Mouse (Mus musculus) midbrain, embryonic 13.5 days (tissue): ENCODE data around the gene Hmmr. TPM values are rescaled to one million over a fixed set of nuclear protein-coding genes. Genes with fewer than 3 reads are reported as not detected.
A peak's percentile ranks its signal among the peaks of the same experiment; 100 is the strongest.

ENCODE experiments used
- ATAC-seq: fragments of 200-750 bp; cut with Nextera tagmentation; 2 replicates; pipeline ENCODE4 v1.8.0; 2017; ENCODE audit warnings: mild to moderate bottlenecking, moderate TSS enrichment, moderate library complexity
- H3K27ac ChIP-seq: fragments of 300-500 bp; sonication (generic); 2 replicates; pipeline ENCODE4 v1.5.1; 2015; ENCODE audit warnings: inconsistent platforms, mild to moderate bottlenecking, moderate library complexity
- H3K27me3 ChIP-seq: fragments of 300-500 bp; sonication (generic); 2 replicates; pipeline ENCODE4 v1.6.1; 2015; ENCODE audit warnings: mild to moderate bottlenecking, inconsistent platforms
- H3K36me3 ChIP-seq: fragments of 300-500 bp; sonication (generic); 2 replicates; pipeline ENCODE4 v1.6.1; 2015; ENCODE audit warnings: mild to moderate bottlenecking, inconsistent platforms
- H3K4me1 ChIP-seq: fragments of 300-500 bp; sonication (generic); replicated peaks from 2 replicates; pipeline ENCODE4 v1.6.1; 2015; ENCODE audit warnings: inconsistent platforms
- H3K4me2 ChIP-seq: fragments of 300-500 bp; sonication (generic); replicated peaks from 2 replicates; pipeline ENCODE4 v1.6.1; 2015; ENCODE audit warnings: moderate library complexity, mild to moderate bottlenecking, inconsistent platforms
- H3K4me3 ChIP-seq: fragments of 300-500 bp; sonication (generic); replicated peaks from 2 replicates; pipeline ENCODE4 v1.5.1; 2015; ENCODE audit warnings: mild to moderate bottlenecking, inconsistent platforms
- H3K9ac ChIP-seq: fragments of 300-500 bp; sonication (generic); replicated peaks from 2 replicates; pipeline ENCODE4 v1.6.1; 2015; ENCODE audit warnings: mild to moderate bottlenecking, inconsistent platforms
- H3K9me3 ChIP-seq: fragments of 300-500 bp; sonication (generic); 2 replicates; pipeline ENCODE4 v1.6.1; 2016; ENCODE audit warnings: mild to moderate bottlenecking, inconsistent platforms
- WGBS: fragments of 180-500 bp; shearing (Covaris S2); methylation state at CpG from one replicate; pipeline ENCODE4 v1.1.7; 2015; 5-methylcytosine and 5-hydroxymethylcytosine counted together
- polyA plus RNA-seq: library from polyadenylated mRNA; unstranded; fragments of >200 nt; fragmentation: Nextera tagmentation; extraction: Ambion mirVana; gene quantifications from 2 replicates; pipeline ENCODE4 v1.2.1, GENCODE M21; 2015

Gene Hmmr
- polyA plus RNA-seq, 1 experiment from 2014 or later, result 19.2 TPM

GRCm38 (mm10) chr11:40693366-40693951, 39.8 kb downstream of the Hmmr start:
- Histone ChIP-seq H3K9ac (peak overlapping the region; percentile 84), H3K36me3 (no peaks in the 10 kb centered on the region), H3K9me3 (no peaks in the 10 kb centered on the region), H3K4me1 (peaks cover 40% of the 10 kb centered on the region), H3K27me3 (no peaks in the 10 kb centered on the region), H3K4me2 (peak overlapping the region; percentile 98), H3K4me3 (peak overlapping the region; percentile 89), H3K27ac (peak overlapping the region; percentile 88)
- WGBS, result under 1% methylated on average over 16 of the region's 16 CpGs
- no peak for ATAC-seq

GRCm38 (mm10) chr11:40692511-40693365, 40.5 kb downstream of the Hmmr start:
- Histone ChIP-seq H3K4me1 (peaks cover 40% of the 10 kb centered on the region), H3K4me3 (peak overlapping the region; percentile 89), H3K27ac (peak overlapping the region; percentile 88), H3K9ac (peak overlapping the region; percentile 84), H3K9me3 (no peaks in the 10 kb centered on the region), H3K27me3 (no peaks in the 10 kb centered on the region), H3K36me3 (no peaks in the 10 kb centered on the region), H3K4me2 (peak overlapping the region; percentile 98)
- ATAC-seq, result peak; percentile 97
- under 1% methylated on average over 36 of the region's 36 CpGs for WGBS

GRCm38 (mm10) chr11:40692101-40692509, 41.1 kb downstream of the Hmmr start:
- Histone ChIP-seq H3K4me1 (peaks cover 40% of the 10 kb centered on the region), H3K36me3 (peaks cover 4% of the 10 kb centered on the region), H3K27ac (peak overlapping the region; percentile 63), H3K9ac (peak overlapping the region; percentile 84), H3K9me3 (no peaks in the 10 kb centered on the region), H3K4me3 (peak overlapping the region; percentile 89), H3K4me2 (peak overlapping the region; percentile 98), H3K27me3 (no peaks in the 10 kb centered on the region)
- ATAC-seq, result peak; percentile 80
- WGBS, result under 1% methylated on average over 28 of the region's 28 CpGs

- H3K4me2 ChIP-seq, result peak overlapping the region; percentile 98
- peaks cover 15% of the 10 kb centered on the region for H3K36me3 ChIP-seq
- peaks cover 40% of the 10 kb centered on the region for H3K4me1 ChIP-seq
- H3K27me3 ChIP-seq, result no peaks in the 10 kb centered on the region
- 85% methylated on average over 5 of the region's 5 CpGs for WGBS
- ATAC-seq, result no peak
- 0 out of 2 replicates have a peak overlapping the region, but pooled peaks have one; percentile 89 for H3K4me3 ChIP-seq
- peak overlapping the region; percentile 84; the same call in 1 of the 2 replicates for H3K9ac ChIP-seq
- no peak overlapping the region for H3K27ac ChIP-seq
- H3K9me3 ChIP-seq, result no peaks in the 10 kb centered on the region
Observed at GRCm38 (mm10) chr11:40690444-40691127, 42.6 kb downstream of the Hmmr start.

GRCm38 (mm10) chr11:40683295-40683694, 49.9 kb downstream of the Hmmr start:
- no peaks in the 10 kb centered on the region for H3K27me3 ChIP-seq
- no peak overlapping the region for H3K9ac ChIP-seq
- ATAC-seq, result no peak
- peaks cover 76% of the 10 kb centered on the region for H3K36me3 ChIP-seq
- no peak overlapping the region for H3K27ac ChIP-seq
- 70% methylated on average over 3 of the region's 3 CpGs for WGBS
- H3K9me3 ChIP-seq, result no peaks in the 10 kb centered on the region
- H3K4me3 ChIP-seq, result no peak overlapping the region
- H3K4me2 ChIP-seq, result no peak overlapping the region
- no peaks in the 10 kb centered on the region for H3K4me1 ChIP-seq

- 97% methylated on average over 3 of the region's 3 CpGs for WGBS
- Histone ChIP-seq H3K27me3 (no peaks in the 10 kb centered on the region), H3K9ac (no peak overlapping the region), H3K9me3 (no peaks in the 10 kb centered on the region), H3K4me2 (no peak overlapping the region), H3K4me1 (no peaks in the 10 kb centered on the region), H3K36me3 (peaks cover 84% of the 10 kb centered on the region), H3K27ac (no peak overlapping the region), H3K4me3 (no peak overlapping the region)
- ATAC-seq, result no peak
Observed at GRCm38 (mm10) chr11:40682456-40682855, 50.8 kb downstream of the Hmmr start.

GRCm38 (mm10) chr11:40677169-40677568, 56.1 kb downstream of the Hmmr start:
- peaks cover 50% of the 10 kb centered on the region for H3K36me3 ChIP-seq
- no peak overlapping the region for H3K9ac ChIP-seq
- no peak overlapping the region for H3K4me3 ChIP-seq
- 0 out of 2 replicates have a peak, but pooled peaks cover 3% of the 10 kb centered on the region for H3K9me3 ChIP-seq
- no peak overlapping the region for H3K27ac ChIP-seq
- H3K4me2 ChIP-seq, result no peak overlapping the region
- H3K27me3 ChIP-seq, result no peaks in the 10 kb centered on the region
- 95% methylated on average over 1 of the region's 1 CpGs for WGBS
- no peak for ATAC-seq
- H3K4me1 ChIP-seq, result no peaks in the 10 kb centered on the region

GRCm38 (mm10) chr11:40675014-40675730, 58.0 kb downstream of the Hmmr start:
- ATAC-seq, result no peak
- Histone ChIP-seq H3K27ac (no peak overlapping the region), H3K36me3 (peaks cover 34% of the 10 kb centered on the region), H3K27me3 (no peaks in the 10 kb centered on the region), H3K9me3 (0 out of 2 replicates have a peak, but pooled peaks cover 3% of the 10 kb centered on the region), H3K4me2 (no peak overlapping the region), H3K4me1 (no peaks in the 10 kb centered on the region), H3K4me3 (no peak overlapping the region), H3K9ac (no peak overlapping the region)
- 87% methylated on average over 4 of the region's 4 CpGs for WGBS

Other genes starting within 250 kb of the Hmmr start
- 74.0 and 77.5 TPM in 2 replicates for gene Mat2b, start 38.2 kb downstream of the Hmmr start, polyA plus RNA-seq
- gene Nudcd2, start 245 bp upstream of the Hmmr start, polyA plus RNA-seq, result 90.0 and 90.3 TPM in 2 replicates
- gene Ccng1, start 21.9 kb upstream of the Hmmr start, polyA plus RNA-seq, result 34.4 and 34.9 TPM in 2 replicates